Mouse (Mus musculus) ES-E14 (cell line): ENCODE measurements around the gene Hoxd10. TPM values are rescaled to one million over a fixed set of nuclear protein-coding genes. Genes with fewer than 3 reads are reported as not detected.
A peak's percentile ranks its signal among the peaks of the same experiment; 100 is the strongest.

ENCODE experiments used
- DNase-seq: peaks from one replicate; pipeline ENCODE4 v3.0.0-alpha.2; 2013; ENCODE audit warnings: low read depth, low spot score
- H3K27ac ChIP-seq: 2 replicates; pipeline ENCODE4 v1.5.1; 2012; ENCODE audit warnings: low read depth, mild to moderate bottlenecking, low read length, moderate library complexity, mixed read lengths; ENCODE audit not compliant: poor library complexity, insufficient read depth, severe bottlenecking
- H3K36me3 ChIP-seq: 2 replicates; pipeline ENCODE4 v1.6.1; 2012; ENCODE audit warnings: mild to moderate bottlenecking, low read length, moderate library complexity, mixed read lengths; ENCODE audit not compliant: control insufficient read depth, poor library complexity, insufficient read depth, severe bottlenecking
- H3K4me1 ChIP-seq, 2 experiments: fragments of 150-350 bp in 1 of 2; sonication (generic) in 1 of 2; 2 replicates each; pipeline ENCODE4 v1.6.1; 2012; ENCODE audit warnings: low read length in 2 of 2, mild to moderate bottlenecking in 1 of 2, mixed read lengths in 1 of 2; ENCODE audit not compliant: control insufficient read depth in 2 of 2, insufficient read depth in 2 of 2, poor library complexity in 1 of 2
- H3K4me3 ChIP-seq, 2 experiments: fragments of 150-350 bp in 1 of 2; sonication (generic) in 1 of 2; 2 replicates each; pipeline ENCODE4 v1.5.1; 2012; ENCODE audit warnings: low read length in 2 of 2, low read depth in 1 of 2, mild to moderate bottlenecking in 1 of 2, mixed read lengths in 1 of 2; ENCODE audit not compliant: insufficient read depth in 1 of 2, poor library complexity in 1 of 2, severe bottlenecking in 1 of 2
- H3K9ac ChIP-seq: 2 replicates; pipeline ENCODE4 v1.6.1; 2012; ENCODE audit warnings: low read depth, mild to moderate bottlenecking, low read length, mixed read lengths; ENCODE audit not compliant: poor library complexity, insufficient read depth, severe bottlenecking
- H3K9me3 ChIP-seq: fragments of 150-350 bp; sonication (generic); 2 replicates; pipeline ENCODE4 v1.6.1; 2012; ENCODE audit warnings: low read depth, mild to moderate bottlenecking, low read length; ENCODE audit not compliant: control insufficient read depth, insufficient read depth
- CHD2 ChIP-seq: IDR thresholded peaks from 2 replicates; pipeline ENCODE4 v1.6.1; 2014; ENCODE audit warnings: mild to moderate bottlenecking, low read depth, low read length, inconsistent platforms
- HCFC1 ChIP-seq: IDR thresholded peaks from 2 replicates; pipeline ENCODE4 v1.6.1; 2012; ENCODE audit warnings: low read length, inconsistent platforms, borderline replicate concordance; ENCODE audit not compliant: insufficient read depth
- MAFK ChIP-seq: IDR thresholded peaks from 2 replicates; pipeline ENCODE4 v1.6.1; 2014; ENCODE audit warnings: mild to moderate bottlenecking, low read depth, low read length, inconsistent platforms; ENCODE audit not compliant: insufficient read depth
- ZC3H11A ChIP-seq: IDR thresholded peaks from 2 replicates; pipeline ENCODE4 v1.6.1; 2012; ENCODE audit warnings: low read depth, mild to moderate bottlenecking, inconsistent platforms, low read length, borderline replicate concordance
- ZNF384 ChIP-seq: IDR thresholded peaks from 2 replicates; pipeline ENCODE4 v1.6.1; 2012; ENCODE audit warnings: low read depth, low read length, inconsistent platforms
- in situ Hi-C, 2 experiments: fragments of 600-800 bp; cut with MboI; formaldehyde crosslinking; loops; one replicate each; pipeline ENCODE4 v1.15.1; 2025; ENCODE audit warnings: low sequenced_read_pairs in 2 of 2, inconsistent platforms in 1 of 2; ENCODE audit not compliant: unreplicated experiment in 2 of 2
- total RNA-seq: library from RNA; depleted of rRNA; stranded (reverse); fragments of 300-350 nt; gene quantifications from 2 replicates; pipeline ENCODE4 v1.2.3, GENCODE M21; 2012; rRNA removed

The Hoxd10 gene
- total RNA-seq = 0.40 TPM in 1 of 2 replicates, not detected in the other

GRCm38 (mm10) chr2:74691022-74691951 is at the start of gene Hoxd10:
Gene Hoxd10, plus strand, starts transcription at chr2:74691924.
- no peak for DNase-seq
- Histone ChIP-seq H3K9ac (no peak within 1 kb of the TSS), H3K4me3 (peak within 1 kb of the TSS; percentile 39 to 52; a peak in 3 of 4 replicates), H3K36me3 (no peaks in the 10 kb centered on the region), H3K27ac (no peak within 1 kb of the TSS), H3K4me1 (peaks cover 0 to 1% of the 10 kb centered on the region in 2 experiments; a peak in 1 of 4 replicates), H3K9me3 (no peaks in the 10 kb centered on the region)
- in situ Hi-C loops = loop anchor here in 1 of 2 experiments (5.0 to 25.0 kb wide), 2 partner anchors 46 to 896 kb away; no protein-coding TSS in a partner anchor
- TF ChIP-seq MAFK = no peak
- no peak for TF ChIP-seq CHD2
- no peak for TF ChIP-seq ZNF384
- no peak for TF ChIP-seq HCFC1
- TF ChIP-seq ZC3H11A = no peak

GRCm38 (mm10) chr2:74642431-74642830 is 49.3 kb upstream of the Hoxd10 start:
- H3K4me3 ChIP-seq = no peak overlapping the region
- H3K4me1 ChIP-seq = no peaks in the 10 kb centered on the region
- H3K36me3 ChIP-seq = no peaks in the 10 kb centered on the region
- no peak overlapping the region for H3K9ac ChIP-seq
- TF ChIP-seq HCFC1 (no peak), ZC3H11A (no peak), MAFK (no peak), CHD2 (no peak), ZNF384 (no peak)
- H3K9me3 ChIP-seq = no peaks in the 10 kb centered on the region
- H3K27ac ChIP-seq = no peak overlapping the region
- in situ Hi-C loops = loop anchor here in 1 of 2 experiments (10.0 kb wide), 1 partner anchor 578 kb away; no protein-coding TSS in a partner anchor
- no peak for DNase-seq

GRCm38 (mm10) chr2:74645631-74646030 is 46.1 kb upstream of the Hoxd10 start:
- in situ Hi-C loops = loop anchor here in 1 of 2 experiments (10.0 kb wide), 1 partner anchor 581 kb away; no protein-coding TSS in a partner anchor
- TF ChIP-seq ZNF384 (no peak), CHD2 (no peak), HCFC1 (no peak), ZC3H11A (no peak), MAFK (no peak)
- Histone ChIP-seq H3K36me3 (no peaks in the 10 kb centered on the region), H3K9me3 (no peaks in the 10 kb centered on the region), H3K4me1 (no peaks in the 10 kb centered on the region), H3K4me3 (no peak overlapping the region), H3K9ac (no peak overlapping the region), H3K27ac (no peak overlapping the region)
- DNase-seq = no peak

- no peak for TF ChIP-seq CHD2
- no peak for TF ChIP-seq HCFC1
- TF ChIP-seq ZC3H11A = no peak
- no peak for TF ChIP-seq MAFK
- TF ChIP-seq ZNF384 = no peak
- no peaks in the 10 kb centered on the region for H3K9me3 ChIP-seq
- in situ Hi-C loops = loop anchor here in 1 of 2 experiments (10.0 kb wide), 1 partner anchor 582 kb away; no protein-coding TSS in a partner anchor
- H3K4me3 ChIP-seq = no peak overlapping the region
- no peaks in the 10 kb centered on the region for H3K36me3 ChIP-seq
- no peaks in the 10 kb centered on the region for H3K4me1 ChIP-seq
- no peak for DNase-seq
- no peak overlapping the region for H3K27ac ChIP-seq
- no peak overlapping the region for H3K9ac ChIP-seq
These were observed 44.5 kb upstream of the Hoxd10 start for GRCm38 (mm10) chr2:74647082-74647864.
